Mouse (Mus musculus) gastrocnemius, postnatal 14 days (tissue): ENCODE measurements at regions not wholly inside any gene's neighbourhood (a gene's known extent, or its start where the extent isn't known, plus 50 kb on each side); places are given as distances from the start of the nearest gene placed in this dataset.

Source experiments
- DNase-seq: peaks from one replicate; pipeline ENCODE4 v3.0.0; 2021; ENCODE audit warnings: mixed read lengths
- intact Hi-C: fragments of 180-260 bp; cut with DNase I; formaldehyde crosslinking; loops from one replicate; pipeline ENCODE4 v1.15.1; 2025; ENCODE audit warnings: low total_unique reads

DNA sequence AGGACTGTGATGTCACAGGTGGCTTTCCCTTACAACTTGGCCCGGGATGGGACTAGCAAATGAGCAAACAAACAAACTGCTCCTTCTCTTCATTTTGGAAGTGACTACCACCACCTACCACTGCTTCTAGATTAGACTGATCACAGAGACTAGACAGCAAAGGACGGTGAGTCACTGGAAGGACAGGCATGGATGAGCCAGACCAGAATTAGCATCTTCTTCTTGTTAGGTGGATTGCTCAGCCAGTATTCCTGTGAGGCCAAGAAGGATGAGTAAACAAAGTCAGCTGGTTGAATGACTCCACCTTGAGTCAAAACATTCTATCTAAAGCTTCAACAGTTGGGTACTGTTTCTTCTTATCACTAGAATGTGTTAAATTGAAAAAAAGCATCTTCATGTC is 385.1 kb upstream of the Mon1b start:
- DNase-seq, result no peak
- intact Hi-C loops, result no loop called here

GRCm38 (mm10) chr8:113254076-113254475 is 381.3 kb upstream of the Mon1b start:
- intact Hi-C loops, result no loop called here
- DNase-seq, result no peak

DNA sequence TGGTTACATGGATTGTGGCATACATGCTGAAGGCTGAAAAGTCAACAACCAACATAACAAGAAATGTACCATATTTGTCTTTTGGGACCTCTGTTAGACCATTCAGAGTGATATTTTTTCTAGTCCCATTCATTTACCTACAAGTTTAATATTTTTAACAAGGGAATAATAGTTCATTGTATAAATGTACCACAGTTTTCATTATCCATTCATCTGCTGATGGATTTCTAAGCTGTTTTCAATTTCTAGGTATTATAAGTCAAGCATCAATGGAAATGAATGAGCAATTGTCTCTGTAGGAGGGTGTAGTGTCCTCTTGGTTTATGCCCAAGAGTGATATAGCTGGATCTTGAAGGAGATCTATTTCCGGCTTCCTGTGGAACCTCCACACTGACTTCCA is 375.9 kb upstream of the Mon1b start:
- no peak for DNase-seq
- intact Hi-C loops, result no loop called here

DNA sequence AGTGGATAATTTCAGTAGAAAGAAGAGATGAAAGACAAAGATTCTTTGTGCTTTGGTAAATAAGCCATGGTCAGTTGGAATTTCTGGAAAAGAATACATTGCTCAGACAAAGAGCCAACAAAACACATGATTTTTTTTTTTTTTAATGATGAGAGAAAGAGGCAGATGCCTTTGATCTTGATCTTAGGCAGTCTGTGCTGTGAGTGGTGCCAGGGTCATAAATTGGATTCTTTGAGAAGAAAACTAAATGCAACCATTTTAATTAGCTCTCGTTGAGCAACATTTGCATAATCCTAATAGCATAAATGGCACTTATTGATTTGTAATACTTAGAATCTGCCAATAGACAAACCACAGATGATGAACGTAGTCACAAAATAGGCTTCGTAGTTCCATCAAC is 372.1 kb upstream of the Mon1b start:
- intact Hi-C loops, result no loop called here
- DNase-seq, result no peak

DNA sequence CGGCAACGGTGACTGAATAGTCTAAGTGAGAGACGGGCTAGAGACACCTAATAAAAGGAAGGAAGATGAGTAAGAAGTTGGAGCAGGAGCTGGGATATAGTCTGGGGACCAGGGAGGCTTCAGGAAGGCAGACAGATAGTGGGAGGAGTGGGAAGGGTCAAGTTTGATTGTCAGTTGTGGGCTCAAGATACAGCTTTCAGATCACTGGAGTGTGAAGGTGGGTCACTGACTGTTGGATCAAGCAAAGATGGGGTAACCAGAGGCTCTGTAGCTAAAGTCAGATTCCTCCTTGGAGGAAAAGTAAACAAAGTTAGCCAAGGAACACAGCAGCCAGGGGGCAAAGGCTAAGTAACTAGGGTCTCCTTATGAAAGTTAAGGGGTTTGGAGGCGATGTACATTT is 364.1 kb upstream of the Mon1b start:
- DNase-seq, result no peak
- intact Hi-C loops, result no loop called here

GRCm38 (mm10) chr8:113300273-113300843 is 335.0 kb upstream of the Mon1b start:
- no peak for DNase-seq
- intact Hi-C loops, result no loop called here

GRCm38 (mm10) chr8:113303426-113303825 is 332.0 kb upstream of the Mon1b start:
- intact Hi-C loops, result no loop called here
- no peak for DNase-seq

DNA sequence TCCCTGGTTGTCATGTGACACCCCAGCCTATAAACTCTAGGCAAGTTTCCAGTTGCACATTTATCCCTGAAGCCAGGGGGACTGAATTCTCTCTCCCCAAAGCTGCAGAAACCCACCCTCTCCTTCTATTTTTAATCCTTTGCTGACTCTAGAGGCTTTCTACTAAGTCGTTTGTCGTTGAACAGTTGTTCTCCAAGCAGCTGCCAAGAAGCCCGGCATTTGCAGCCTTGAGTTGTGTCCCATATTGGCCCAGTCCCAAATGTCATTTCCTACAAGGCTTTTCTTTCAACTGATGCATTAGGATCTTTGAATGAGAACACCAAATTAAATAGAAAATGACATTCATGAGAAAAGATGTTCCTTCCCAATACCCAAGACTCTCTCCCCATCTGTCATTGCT is 318.2 kb upstream of the Mon1b start:
- intact Hi-C loops, result no loop called here
- no peak for DNase-seq

- DNase-seq, result no peak
- intact Hi-C loops, result no loop called here
These were observed 303.8 kb upstream of the Mon1b start for GRCm38 (mm10) chr8:113331576-113331975.

DNA sequence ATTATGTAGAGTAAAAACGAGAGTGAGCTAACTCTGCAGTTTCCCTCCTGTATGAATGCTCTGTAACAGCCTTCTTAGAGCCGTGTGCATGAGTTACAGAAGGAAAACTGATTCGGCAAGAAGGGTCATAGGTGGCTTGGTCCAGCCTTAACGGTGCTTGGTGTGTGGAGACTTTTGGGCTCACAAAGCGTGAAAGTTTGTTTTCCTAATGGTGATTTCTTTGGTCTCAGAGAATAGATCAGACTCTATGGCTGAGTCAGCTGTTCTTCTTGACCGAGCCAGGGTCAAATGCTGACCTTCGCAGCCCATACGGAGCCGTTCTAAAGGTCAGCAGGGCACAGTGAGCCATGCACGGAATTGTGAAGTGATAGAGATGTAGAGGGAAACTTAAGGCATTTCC is 294.1 kb upstream of the Mon1b start:
- intact Hi-C loops, result no loop called here
- no peak for DNase-seq

DNA sequence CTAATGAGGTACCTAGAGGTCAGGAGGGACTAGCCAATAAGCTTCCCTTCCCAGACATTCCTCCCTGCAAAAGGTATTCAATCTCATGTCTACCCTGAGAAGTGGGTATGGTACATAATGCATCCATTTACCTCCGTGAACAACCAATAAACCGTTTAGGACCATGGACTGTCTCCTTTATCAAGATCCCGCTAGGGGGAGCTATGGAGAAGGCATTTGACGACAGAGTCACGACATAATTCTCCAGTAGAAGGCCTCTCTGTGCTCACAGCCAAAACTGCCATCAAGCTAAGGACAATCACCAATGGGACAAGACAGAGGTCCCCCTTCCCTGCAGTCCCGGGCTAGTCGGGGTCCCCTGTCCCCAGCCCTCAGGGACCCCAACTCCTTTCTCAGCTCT is 273.5 kb upstream of the Mon1b start:
- intact Hi-C loops, result no loop called here
- DNase-seq, result no peak

DNA sequence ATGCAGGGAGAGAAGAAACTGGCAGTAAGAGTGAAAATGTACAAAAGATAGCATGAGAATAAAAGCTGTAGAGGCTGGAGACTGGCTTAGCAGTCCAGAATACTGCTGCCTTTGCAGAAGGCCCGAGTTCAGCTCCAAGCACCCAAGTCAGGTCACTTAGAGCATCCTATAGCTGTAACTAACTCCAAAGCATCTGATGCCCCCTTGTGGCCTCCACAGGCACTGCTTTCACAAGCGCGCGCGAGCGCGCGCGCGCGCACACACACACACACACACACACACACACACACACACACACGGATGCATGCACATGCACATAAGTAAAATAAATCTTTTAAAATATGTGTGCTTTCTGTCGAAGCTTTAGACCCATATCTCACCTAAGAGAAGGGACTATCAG is 271.2 kb upstream of the Mon1b start:
- intact Hi-C loops, result no loop called here
- no peak for DNase-seq

DNA sequence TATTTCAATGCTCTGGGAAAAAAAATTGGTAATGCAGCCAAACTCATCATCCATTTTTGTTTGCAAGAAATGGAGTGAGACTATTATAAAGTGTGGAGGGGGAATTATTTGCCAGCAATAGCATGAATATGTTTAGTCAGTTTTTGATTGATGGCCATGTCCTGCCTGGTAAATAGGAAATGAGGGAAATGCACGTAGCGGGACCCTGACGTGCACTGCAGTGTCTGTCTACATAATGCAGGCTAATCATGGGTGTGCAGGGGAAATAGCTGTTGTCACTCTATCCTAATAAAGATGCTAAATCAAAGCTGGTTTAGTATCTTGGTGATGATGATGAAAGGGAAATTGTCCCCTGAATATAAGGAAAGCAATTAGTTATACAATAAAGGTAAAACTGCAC is 251.9 kb upstream of the Mon1b start:
- DNase-seq, result no peak
- intact Hi-C loops, result no loop called here

GRCm38 (mm10) chr8:113383974-113384373 is 251.4 kb upstream of the Mon1b start:
- DNase-seq, result no peak
- intact Hi-C loops, result no loop called here

DNA sequence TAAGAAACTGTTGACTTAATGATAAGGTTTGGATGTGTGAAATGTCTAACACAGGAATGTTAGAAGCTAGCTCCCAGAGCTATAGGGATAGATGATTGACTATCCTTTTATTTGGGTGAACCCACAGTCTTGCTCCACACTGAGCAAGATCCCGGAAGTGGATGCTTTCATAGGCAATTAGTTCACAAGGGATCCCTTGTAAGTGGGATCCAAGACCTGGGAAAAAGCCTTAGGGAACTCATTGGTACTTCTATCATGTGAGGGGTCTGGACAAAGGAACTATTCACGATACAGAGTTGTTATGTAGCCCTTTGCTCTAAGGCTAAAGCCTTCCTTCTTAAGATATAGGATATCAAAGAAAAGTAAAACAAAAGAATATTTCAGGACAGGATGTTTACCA is 245.9 kb upstream of the Mon1b start:
- intact Hi-C loops, result no loop called here
- DNase-seq, result no peak

GRCm38 (mm10) chr8:113390038-113390437 is 245.3 kb upstream of the Mon1b start:
- intact Hi-C loops, result no loop called here
- no peak for DNase-seq

DNA sequence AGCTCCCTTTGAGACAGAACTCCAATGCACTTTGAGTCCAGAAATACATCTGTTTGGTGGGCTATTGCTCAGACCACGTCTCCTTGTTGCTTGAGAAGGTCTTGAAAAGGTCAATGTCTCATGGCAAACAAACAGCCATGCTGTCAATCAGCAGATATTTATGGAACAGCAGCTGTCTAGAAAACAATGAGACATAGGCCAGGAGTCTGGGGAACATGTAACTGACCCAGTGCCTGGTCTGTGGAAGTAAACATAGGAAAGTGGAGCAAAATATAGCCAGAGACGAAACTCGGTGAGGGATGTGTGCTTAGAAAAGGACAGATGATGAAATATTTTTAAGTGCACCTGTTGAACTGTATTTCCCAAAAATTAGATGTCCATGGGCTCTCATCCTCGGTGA is 241.1 kb upstream of the Mon1b start:
- intact Hi-C loops, result no loop called here
- no peak for DNase-seq

DNA sequence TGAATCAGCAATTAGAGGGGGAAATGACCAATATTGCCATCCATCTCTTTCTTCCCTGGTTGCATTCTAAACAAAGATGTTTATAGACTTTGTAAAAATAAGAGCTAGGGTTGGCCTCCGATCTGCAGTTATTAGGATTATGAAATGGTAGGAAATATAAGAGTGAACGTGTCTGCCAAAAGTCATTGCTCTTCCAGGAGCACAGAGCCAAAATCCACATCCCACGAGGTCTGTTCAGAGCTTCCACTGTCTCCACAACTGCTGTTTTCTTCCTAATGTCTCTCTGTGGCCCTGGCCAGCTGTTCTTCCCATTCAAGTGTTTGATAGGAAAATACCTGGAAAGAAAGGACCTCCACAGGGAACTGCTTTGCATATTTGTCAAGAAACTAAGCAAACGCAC is 230.2 kb upstream of the Mon1b start:
- peak; percentile 6 for DNase-seq
- intact Hi-C loops, result no loop called here

- intact Hi-C loops, result no loop called here
- DNase-seq, result no peak
These were observed 216.0 kb upstream of the Mon1b start for GRCm38 (mm10) chr8:113419352-113419751.

- no peak for DNase-seq
- intact Hi-C loops, result no loop called here
These were observed 212.7 kb upstream of the Mon1b start for GRCm38 (mm10) chr8:113422651-113423050.

GRCm38 (mm10) chr8:113439088-113439487 is 196.3 kb upstream of the Mon1b start:
- intact Hi-C loops, result no loop called here
- DNase-seq, result no peak

GRCm38 (mm10) chr8:113454022-113454421 is 181.4 kb upstream of the Mon1b start:
- no peak for DNase-seq
- intact Hi-C loops, result no loop called here
